Mouse (Mus musculus) limb, embryonic 14.5 days (tissue): ENCODE results near the gene Klf16. TPM values are rescaled to one million over a fixed set of nuclear protein-coding genes. Genes with fewer than 3 reads are reported as not detected.
A peak's percentile ranks its signal among the peaks of the same experiment; 100 is the strongest.

ENCODE experiments used
- ATAC-seq: fragments of 200-750 bp; cut with Nextera tagmentation; 2 replicates; pipeline ENCODE4 v1.8.0; 2017; ENCODE audit warnings: low read depth, moderate number of reproducible peaks, moderate TSS enrichment; ENCODE audit not compliant: low FRiP score
- DNase-seq: peaks from one replicate; pipeline ENCODE4 v3.0.0-alpha.2; 2015; ENCODE audit warnings: low spot score
- H3K27ac ChIP-seq: fragments of 300-500 bp; sonication (generic); replicated peaks from 2 replicates; pipeline ENCODE4 v1.5.1; 2014; ENCODE audit warnings: low read depth, mild to moderate bottlenecking, low read length, moderate library complexity, mixed read lengths
- H3K27me3 ChIP-seq: fragments of 300-500 bp; sonication (generic); 2 replicates; pipeline ENCODE4 v1.6.1; 2014; ENCODE audit warnings: low read length, mixed read lengths; ENCODE audit not compliant: control insufficient read depth, insufficient read depth
- H3K36me3 ChIP-seq: fragments of 300-500 bp; sonication (generic); 2 replicates; pipeline ENCODE4 v1.6.1; 2014; ENCODE audit warnings: mild to moderate bottlenecking, low read length, moderate library complexity, mixed read lengths; ENCODE audit not compliant: control insufficient read depth, insufficient read depth
- H3K4me1 ChIP-seq: fragments of 300-500 bp; sonication (generic); 2 replicates; pipeline ENCODE4 v1.6.1; 2014; ENCODE audit warnings: antibody characterized with exemption, low read length, mixed read lengths; ENCODE audit not compliant: control insufficient read depth, insufficient read depth
- H3K4me2 ChIP-seq: fragments of 300-500 bp; sonication (generic); replicated peaks from 2 replicates; pipeline ENCODE4 v1.6.1; 2014; ENCODE audit warnings: low read depth, mild to moderate bottlenecking, low read length, moderate library complexity; ENCODE audit not compliant: severe bottlenecking
- H3K4me3 ChIP-seq: fragments of 300-500 bp; sonication (generic); replicated peaks from 2 replicates; pipeline ENCODE4 v1.5.1; 2014; ENCODE audit warnings: low read length
- H3K9ac ChIP-seq: fragments of 300-500 bp; sonication (generic); 2 replicates; pipeline ENCODE4 v1.6.1; 2014; ENCODE audit warnings: mild to moderate bottlenecking, low read depth, low read length, moderate library complexity; ENCODE audit not compliant: severe bottlenecking
- H3K9me3 ChIP-seq: fragments of 300-500 bp; sonication (generic); 2 replicates; pipeline ENCODE4 v1.6.1; 2016; ENCODE audit warnings: low read length; ENCODE audit not compliant: control insufficient read depth
- POLR2A ChIP-seq: fragments of 200-500 bp; IDR thresholded peaks from 2 replicates; pipeline ENCODE4 v1.8.0; 2012; ENCODE audit warnings: inconsistent platforms, mild to moderate bottlenecking, moderate library complexity, borderline replicate concordance; ENCODE audit not compliant: insufficient read depth, insufficient read length; ENCODE audit errors: extremely low read depth
- WGBS: fragments of 180-500 bp; shearing (Covaris S2); extraction: QIAGEN DNeasy Blood & Tissue Kit; methylation state at CpG from one replicate; pipeline ENCODE4 v1.1.7; 2014; 5-methylcytosine and 5-hydroxymethylcytosine counted together
- polyA plus RNA-seq, 2 experiments: library from polyadenylated mRNA; depleted of rRNA in 1 of 2; stranded (reverse) in 1 of 2; unstranded in 1 of 2; fragments of >200 nt; fragmentation: Nextera tagmentation in 1 of 2; extraction: Ambion mirVana in 1 of 2; gene quantifications; 2 replicates each; pipeline versions ENCODE4 v1.2.1 to v1.2.3; 2012 to 2014

Klf16 gene
- polyA plus RNA-seq, 2 experiments: 11.0 to 18.9 TPM

DNA sequence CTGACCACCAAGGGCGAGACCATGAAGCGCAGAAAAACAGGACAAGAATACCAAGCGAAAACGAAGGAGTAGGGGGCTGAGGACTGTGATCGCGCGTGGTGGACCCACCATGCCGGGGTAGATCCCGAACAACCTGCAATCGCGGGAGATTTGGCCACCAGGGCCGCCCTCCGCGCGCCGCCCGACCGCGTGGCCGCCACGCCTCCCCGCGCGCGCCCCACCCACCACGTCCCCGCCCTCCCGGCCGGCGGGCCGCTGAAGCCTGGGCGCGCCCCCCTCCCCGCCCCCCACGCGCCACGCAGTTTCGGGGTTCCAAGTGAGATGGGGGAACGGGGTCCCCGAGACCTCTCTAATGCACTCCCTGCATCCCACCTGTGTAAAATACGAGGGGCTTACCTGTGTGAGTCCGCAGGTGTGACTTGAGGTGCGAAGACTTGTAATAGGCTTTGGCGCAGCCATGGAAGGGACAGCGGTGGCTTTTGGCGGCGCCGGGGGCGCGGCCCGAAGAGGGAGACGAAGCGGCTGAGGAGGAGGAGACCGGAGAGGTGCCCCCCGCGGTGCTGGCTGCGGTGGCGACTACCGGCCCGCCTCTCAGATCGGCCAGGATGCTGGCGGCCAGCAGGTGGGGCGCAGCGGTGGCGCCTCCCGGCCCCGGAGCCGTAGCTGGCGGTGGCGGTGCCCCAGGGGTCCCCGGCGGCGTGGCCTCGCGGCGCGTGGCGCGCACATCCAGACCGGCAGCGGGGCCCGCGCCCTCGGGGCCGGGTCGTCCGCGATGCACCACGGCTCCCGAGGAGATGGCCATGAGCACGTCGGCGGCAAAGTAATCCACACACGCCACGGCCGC is 548 bp downstream of the Klf16 start:
- peaks cover 4% of the 10 kb centered on the region; the same call in 1 of the 2 replicates for H3K36me3 ChIP-seq
- WGBS: 1% methylated on average over 65 of the region's 96 CpGs
- peak overlapping the region; percentile 91 for H3K4me2 ChIP-seq
- ATAC-seq (peak; percentile 13), DNase-seq (peak; percentile 52)
- no peaks in the 10 kb centered on the region for H3K9me3 ChIP-seq
- peak overlapping the region; percentile 76 for H3K9ac ChIP-seq
- peaks cover 38% of the 10 kb centered on the region for H3K4me1 ChIP-seq
- TF ChIP-seq POLR2A: no peak
- H3K27me3 ChIP-seq: no peaks in the 10 kb centered on the region
- H3K27ac ChIP-seq: peak overlapping the region; percentile 83
- H3K4me3 ChIP-seq: peak overlapping the region; percentile 86

DNA sequence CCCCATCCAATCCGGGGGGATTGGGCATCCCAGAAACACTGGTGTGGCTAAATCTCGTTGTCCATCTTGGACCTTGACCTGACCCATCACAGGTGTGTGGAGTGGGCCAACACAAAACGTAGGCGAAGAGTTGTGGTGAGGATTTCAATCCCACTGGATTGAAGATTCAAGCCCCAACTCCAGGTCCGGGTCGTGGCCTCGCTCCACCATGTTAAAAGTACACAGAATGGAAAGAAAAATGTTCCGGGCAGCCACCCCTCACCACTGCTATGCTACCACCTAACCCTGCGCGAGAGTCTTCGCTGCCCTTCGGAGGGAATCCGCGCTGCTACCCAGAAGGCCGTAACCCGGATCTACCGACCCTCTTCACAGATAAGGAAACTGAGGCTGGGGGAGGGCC is 1.2 kb downstream of the Klf16 start:
- 17% methylated on average over 17 of the region's 17 CpGs for WGBS
- H3K27me3 ChIP-seq: no peaks in the 10 kb centered on the region
- no peaks in the 10 kb centered on the region for H3K36me3 ChIP-seq
- ATAC-seq (no peak), DNase-seq (no peak)
- peak overlapping the region; percentile 91 for H3K4me2 ChIP-seq
- no peak overlapping the region for H3K27ac ChIP-seq
- peak overlapping the region; percentile 86 for H3K4me3 ChIP-seq
- H3K9ac ChIP-seq: peak overlapping the region; percentile 76
- H3K4me1 ChIP-seq: peaks cover 44% of the 10 kb centered on the region
- H3K9me3 ChIP-seq: no peaks in the 10 kb centered on the region
- TF ChIP-seq POLR2A: no peak

DNA sequence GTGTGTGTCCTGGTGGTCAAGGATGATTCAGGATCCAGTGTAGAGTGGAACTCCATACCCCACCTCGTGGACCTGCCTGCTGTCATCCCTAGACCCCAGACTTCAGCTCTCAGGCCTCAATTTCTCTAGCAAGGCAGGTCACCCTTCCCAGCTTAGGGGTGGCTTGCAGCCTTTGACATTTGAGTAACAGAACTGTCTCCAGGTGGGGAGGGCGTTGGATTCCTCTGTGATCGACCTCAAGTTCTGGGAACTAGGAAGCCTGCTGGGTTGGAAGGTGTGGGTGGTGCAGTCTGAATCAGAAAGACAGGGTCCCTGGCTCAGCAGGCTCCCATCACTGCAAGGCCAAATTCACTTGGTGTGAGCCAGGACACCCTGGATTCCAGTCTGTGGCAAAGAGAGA is 2.2 kb downstream of the Klf16 start:
- no peak overlapping the region for H3K27ac ChIP-seq
- DNase-seq (no peak), ATAC-seq (no peak)
- 79% methylated on average over 3 of the region's 3 CpGs for WGBS
- H3K36me3 ChIP-seq: no peaks in the 10 kb centered on the region
- no peak overlapping the region for H3K4me2 ChIP-seq
- no peaks in the 10 kb centered on the region for H3K9me3 ChIP-seq
- H3K4me1 ChIP-seq: peaks cover 50% of the 10 kb centered on the region
- no peak for TF ChIP-seq POLR2A
- H3K27me3 ChIP-seq: no peaks in the 10 kb centered on the region
- peak overlapping the region; percentile 86; the same call in 1 of the 2 replicates for H3K4me3 ChIP-seq
- H3K9ac ChIP-seq: no peak overlapping the region; the same call in 1 of the 2 replicates

DNA sequence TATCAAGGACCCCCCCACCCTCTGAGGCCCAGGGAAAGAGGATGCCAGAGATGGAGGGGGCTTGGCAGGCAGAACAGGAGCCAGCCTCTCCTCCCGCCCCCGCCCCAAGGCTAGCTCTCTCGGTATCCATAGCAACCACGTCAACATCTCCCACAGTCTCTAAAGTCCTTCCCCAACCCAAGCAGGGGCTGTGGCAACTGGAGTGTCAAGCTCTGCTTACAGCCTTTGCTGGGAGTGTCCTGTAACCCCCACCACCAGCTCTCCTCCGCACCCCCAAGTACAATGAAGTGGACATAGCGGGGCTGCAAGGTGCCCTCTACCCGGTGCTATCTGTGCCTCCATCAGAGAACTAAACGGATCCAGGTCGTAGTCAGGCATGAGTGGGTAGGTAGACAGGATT is 3.2 kb downstream of the Klf16 start:
- Histone ChIP-seq H3K4me2 (no peak overlapping the region), H3K4me1 (peaks cover 53% of the 10 kb centered on the region), H3K27me3 (no peaks in the 10 kb centered on the region), H3K36me3 (no peaks in the 10 kb centered on the region), H3K9me3 (no peaks in the 10 kb centered on the region), H3K9ac (no peak overlapping the region), H3K27ac (no peak overlapping the region), H3K4me3 (no peak overlapping the region)
- no peak for TF ChIP-seq POLR2A
- DNase-seq: no peak
- ATAC-seq: no peak
- WGBS: 58% methylated on average over 9 of the region's 9 CpGs

DNA sequence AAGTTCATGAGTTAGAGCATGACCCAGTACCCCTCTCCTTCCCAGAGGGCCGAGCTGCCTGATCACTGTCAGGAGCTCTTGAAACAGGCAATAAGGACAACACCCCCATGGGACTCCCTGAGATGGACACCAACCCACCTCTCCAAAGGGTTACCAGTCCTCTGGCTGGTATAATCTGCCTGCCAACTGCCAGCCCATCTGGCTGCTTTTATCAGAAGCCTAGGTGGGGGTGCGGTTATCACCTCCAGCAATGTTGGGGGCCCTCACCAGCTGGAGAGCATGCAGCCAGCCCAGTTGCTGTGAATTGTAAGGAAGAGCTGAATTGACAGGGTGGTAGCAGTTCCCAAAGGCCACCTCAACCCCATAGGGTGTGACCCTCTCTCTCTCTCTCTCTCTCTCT is 4.6 kb downstream of the Klf16 start:
- ATAC-seq: no peak
- H3K4me1 ChIP-seq: peaks cover 45% of the 10 kb centered on the region
- WGBS: 69% methylated on average over 2 of the region's 2 CpGs
- no peak for DNase-seq
- no peak overlapping the region for H3K4me3 ChIP-seq
- H3K4me2 ChIP-seq: no peak overlapping the region
- H3K9ac ChIP-seq: no peak overlapping the region
- H3K9me3 ChIP-seq: no peaks in the 10 kb centered on the region
- no peaks in the 10 kb centered on the region for H3K27me3 ChIP-seq
- no peak for TF ChIP-seq POLR2A
- H3K36me3 ChIP-seq: peaks cover 11% of the 10 kb centered on the region
- no peak overlapping the region for H3K27ac ChIP-seq
